Mouse (Mus musculus) heart, postnatal 25 days (tissue): ENCODE data around the gene Lhx5. TPM values are rescaled to one million over a fixed set of nuclear protein-coding genes. Genes with fewer than 3 reads are reported as not detected.

Source experiments
- DNase-seq: peaks from one replicate; pipeline ENCODE4 v3.0.0; 2022; ENCODE audit warnings: low spot score
- intact Hi-C: fragments of 180-260 bp; cut with DNase I; formaldehyde crosslinking; loops from one replicate; pipeline ENCODE4 v1.15.1; 2025
- total RNA-seq, 2 experiments: library from RNA; stranded (reverse); gene quantifications; 2 replicates each; pipeline ENCODE4 v1.2.3; 2021

Lhx5 gene
- total RNA-seq = not detected

- no peak for DNase-seq
- intact Hi-C loops = no loop called here
Observed at GRCm38 (mm10) chr5:120431649-120432485, at the start of gene Lhx5. Gene Lhx5 (plus strand): TSS chr5:120431699.

- DNase-seq = no peak
- intact Hi-C loops = no loop called here
Observed at GRCm38 (mm10) chr5:120386361-120386760, 45.1 kb upstream of the Lhx5 start.

DNA sequence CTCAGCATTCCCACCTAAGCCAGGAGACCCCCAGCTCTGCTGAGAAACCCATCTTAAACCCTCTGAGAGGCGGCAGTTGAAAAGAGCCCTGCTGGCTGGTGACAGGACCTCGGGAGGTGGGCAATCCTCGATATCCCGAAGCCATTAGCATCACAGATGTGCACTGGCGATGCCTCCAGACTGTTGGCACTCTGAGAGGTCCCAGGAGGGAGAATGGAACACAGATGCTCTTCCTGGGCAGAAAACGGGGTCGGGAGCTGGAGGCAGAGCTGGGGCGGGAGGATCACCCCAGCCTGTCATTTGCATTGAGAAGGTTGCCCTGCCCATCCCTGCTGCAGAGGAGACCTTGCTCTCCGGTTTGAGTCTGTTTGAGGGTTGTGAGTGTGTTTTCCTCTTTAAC lies 42.7 kb upstream of the Lhx5 start:
- intact Hi-C loops = no loop called here
- no peak for DNase-seq

DNA sequence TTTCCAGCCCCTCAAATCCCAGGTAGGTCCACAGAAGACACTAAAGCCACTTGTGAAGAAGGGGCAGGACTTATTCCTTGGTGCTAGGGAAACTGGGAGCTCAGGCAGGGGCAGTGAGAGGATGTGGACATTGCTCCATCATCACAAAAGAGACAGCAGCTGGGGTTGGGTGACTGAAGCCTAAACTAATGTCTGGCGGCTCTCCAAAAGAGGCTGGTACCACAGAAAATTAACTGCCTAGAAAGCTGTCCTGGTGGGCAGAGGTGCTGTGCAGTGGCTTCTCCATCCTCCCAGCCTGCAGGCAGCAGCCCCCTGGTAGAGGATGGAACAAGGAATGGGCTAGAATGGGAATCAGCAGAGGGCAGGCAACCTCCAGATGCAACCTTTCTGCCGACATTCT lies 41.5 kb upstream of the Lhx5 start:
- no peak for DNase-seq
- intact Hi-C loops = no loop called here

DNA sequence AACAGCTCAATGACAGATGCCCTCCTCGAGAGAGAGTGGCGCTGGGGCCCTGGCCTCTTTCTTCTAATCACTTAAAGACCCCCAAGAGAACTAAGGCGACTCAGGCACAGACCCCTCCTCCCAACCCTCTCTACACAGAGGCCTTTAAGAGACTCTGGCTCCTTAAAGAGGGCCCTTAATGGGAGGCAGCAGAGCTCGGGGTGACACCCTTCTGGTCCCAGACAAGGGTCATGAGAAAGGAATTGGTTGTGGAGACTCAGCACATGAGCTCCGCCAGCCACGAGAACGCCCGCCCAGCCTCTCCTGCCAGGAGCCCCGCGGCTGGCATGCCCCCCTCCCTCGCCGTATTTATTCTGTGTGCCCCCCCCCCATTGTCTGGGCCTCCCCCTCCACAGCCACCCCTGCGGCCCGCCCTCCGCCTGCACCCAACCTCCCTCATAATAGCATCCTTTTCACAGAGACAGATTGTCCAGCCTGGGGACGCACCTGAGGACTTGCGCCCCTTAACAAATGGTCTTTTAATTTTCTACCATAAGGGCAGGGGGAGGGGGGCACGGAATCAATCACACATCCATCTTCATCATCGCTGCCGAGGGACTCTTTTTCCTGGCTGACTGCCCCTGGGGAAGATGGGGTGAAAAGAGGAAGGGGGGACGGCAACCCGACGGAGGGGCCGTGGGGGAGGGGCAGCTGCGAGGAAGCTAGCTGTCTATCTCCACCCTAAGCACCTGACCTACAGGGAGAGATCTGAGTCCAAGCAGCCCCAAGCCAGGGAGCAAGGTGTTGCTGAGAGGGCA lies 37.4 kb upstream of the Lhx5 start:
- intact Hi-C loops = no loop called here
- no peak for DNase-seq

GRCm38 (mm10) chr5:120397988-120398387 lies 33.5 kb upstream of the Lhx5 start:
- DNase-seq = no peak
- intact Hi-C loops = no loop called here

DNA sequence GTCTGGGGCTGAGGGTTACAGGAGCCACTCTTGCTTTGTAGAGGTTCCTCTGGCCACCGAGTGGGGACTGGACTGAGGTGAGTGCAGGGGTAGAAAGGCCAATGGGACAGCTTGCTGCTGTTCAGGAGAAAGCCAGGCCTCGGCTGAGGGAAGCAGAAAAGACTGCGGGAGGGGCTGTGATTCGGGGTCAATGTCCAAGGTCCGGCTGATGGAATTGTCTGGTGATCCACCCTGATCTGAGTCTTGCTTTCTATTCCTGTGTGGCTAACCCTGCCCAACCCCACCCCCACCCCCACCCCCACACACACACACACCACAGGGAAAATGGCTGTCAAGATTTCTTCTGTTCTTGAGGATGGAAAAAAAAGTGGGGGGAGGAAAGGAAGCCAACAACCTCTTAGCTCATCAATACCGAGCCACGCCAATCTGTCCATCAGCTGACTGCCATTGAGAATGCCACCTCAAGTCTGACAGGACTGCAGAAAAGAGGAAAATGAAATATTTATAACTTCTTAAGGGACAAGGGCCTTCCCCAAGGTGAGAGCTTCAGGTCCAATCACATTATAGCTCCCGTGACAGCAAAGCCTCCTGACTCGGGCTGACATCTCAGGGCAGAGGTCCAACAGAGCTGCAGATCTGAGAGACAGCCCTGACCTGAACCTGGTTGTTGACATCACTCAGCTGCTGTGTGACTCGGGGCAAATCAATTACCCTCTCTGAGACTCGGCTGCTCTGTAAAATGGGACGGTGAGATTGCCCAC lies 26.5 kb upstream of the Lhx5 start:
- no peak for DNase-seq
- intact Hi-C loops = no loop called here

- DNase-seq = no peak
- intact Hi-C loops = no loop called here
Observed at GRCm38 (mm10) chr5:120408933-120409332, 22.6 kb upstream of the Lhx5 start.

DNA sequence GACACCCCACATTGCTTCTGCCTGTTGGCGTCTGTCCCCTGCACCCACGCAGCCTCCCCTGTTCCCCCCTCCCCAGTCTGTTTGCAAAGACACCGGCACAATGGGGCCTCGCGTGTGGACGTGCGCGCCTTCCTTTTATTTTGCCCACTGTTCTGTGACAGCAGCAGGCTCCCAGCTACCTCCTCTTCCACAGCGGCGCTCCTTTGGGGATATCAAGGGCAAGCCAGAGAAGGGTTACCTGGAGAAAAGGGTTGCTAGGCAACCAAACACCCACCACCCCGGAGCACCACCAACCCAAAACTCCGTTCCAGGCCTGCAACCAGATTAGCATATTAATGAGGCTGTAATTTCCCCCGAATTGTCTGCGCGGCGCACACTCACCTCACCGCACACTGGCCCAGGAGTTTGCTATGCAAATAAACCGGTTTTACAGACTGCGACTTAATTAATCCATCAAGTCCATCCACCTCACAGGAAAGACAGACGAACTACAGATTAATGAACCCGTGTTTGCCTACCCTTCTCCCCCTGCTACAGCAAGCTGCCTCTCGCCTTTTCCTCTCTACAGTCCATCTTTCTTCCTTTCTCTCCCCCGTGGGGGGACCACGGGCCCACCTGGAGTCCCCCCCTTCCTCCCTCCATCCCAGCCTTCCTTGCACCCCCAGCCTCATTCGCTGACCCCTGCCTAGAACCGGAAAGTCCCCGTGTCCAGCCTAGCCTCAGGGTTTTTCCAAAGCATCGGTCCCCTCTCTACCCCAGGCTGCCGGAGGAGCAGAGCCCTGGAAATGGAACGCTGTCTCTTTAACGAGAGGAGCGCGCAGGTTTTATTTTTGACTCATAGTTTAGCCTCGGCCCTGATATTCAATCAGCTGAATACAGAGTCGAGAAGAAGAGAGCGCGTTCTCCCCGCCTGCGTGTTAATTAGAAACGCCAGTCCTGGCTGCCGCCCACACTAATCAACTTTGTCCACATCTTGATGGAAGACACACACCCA lies 21.8 kb upstream of the Lhx5 start:
- intact Hi-C loops = no loop called here
- no peak for DNase-seq

- intact Hi-C loops = no loop called here
Observed at GRCm38 (mm10) chr5:120413436-120413835, 18.1 kb upstream of the Lhx5 start.

DNA sequence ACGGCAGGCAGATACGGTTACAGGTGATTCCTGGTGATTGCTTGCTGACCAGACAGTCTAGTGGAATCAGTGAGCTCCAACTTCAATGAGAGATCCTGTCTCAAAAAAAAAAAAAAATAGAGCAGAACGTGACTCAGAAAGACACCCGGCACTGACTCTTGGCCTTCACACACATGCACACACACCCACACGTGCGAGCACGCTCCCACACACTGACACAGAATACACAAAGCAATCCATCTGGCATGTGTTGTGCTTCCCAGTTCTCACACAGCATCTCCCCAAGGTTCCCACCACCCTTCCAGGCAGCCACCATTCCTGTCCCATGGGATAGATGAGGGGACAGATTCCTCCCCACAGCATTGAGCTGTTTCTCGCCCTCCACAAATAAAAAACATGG lies 11.4 kb upstream of the Lhx5 start:
- intact Hi-C loops = no loop called here
- no peak for DNase-seq

More at GRCm38 (mm10) chr5:120413436-120413835, 18.1 kb upstream of the Lhx5 start:
- DNase-seq = no peak

DNA sequence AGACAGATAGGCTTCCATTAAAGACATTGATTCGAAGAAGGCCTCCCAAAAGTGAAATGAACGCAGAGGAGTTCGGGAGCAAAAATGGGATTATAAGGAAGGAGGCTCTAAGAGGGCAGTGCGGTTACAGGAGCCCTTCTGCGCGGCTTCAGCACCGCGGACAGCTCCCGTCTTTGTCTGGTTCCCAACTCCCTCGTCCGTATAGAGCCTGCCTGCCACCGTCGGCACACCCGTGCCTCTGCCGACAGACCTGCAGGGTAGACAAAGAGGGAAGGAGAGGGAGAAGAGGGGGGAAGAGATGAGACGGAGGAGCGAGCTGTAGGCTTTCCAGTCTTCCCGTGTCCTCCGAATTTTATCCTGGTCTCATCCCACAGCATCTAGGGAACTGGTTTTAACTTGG lies 7.5 kb upstream of the Lhx5 start:
- intact Hi-C loops = no loop called here
- DNase-seq = no peak

DNA sequence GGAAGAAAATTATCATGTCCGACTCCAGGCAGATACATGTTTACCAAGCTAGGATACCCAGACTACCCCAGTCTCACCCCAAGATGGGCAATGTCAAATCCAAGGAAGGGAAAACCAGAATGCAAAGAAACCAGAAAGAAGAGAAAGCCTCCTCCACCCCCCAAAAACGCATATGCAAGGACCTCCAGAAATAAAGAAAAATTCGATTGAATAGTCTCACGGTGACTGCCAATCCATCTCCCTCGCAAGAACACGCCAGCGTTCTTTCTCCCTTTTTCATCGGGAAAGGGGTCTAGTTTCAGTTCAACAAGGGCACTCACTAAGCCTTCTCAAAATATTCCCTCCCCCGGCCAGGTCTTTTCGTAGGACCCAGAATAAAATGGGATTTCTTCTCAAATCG lies 6.8 kb upstream of the Lhx5 start:
- DNase-seq = no peak
- intact Hi-C loops = no loop called here

GRCm38 (mm10) chr5:120425711-120426110 lies 5.8 kb upstream of the Lhx5 start:
- intact Hi-C loops = no loop called here
- DNase-seq = no peak

GRCm38 (mm10) chr5:120426572-120426971 lies 4.9 kb upstream of the Lhx5 start:
- intact Hi-C loops = no loop called here
- no peak for DNase-seq

DNA sequence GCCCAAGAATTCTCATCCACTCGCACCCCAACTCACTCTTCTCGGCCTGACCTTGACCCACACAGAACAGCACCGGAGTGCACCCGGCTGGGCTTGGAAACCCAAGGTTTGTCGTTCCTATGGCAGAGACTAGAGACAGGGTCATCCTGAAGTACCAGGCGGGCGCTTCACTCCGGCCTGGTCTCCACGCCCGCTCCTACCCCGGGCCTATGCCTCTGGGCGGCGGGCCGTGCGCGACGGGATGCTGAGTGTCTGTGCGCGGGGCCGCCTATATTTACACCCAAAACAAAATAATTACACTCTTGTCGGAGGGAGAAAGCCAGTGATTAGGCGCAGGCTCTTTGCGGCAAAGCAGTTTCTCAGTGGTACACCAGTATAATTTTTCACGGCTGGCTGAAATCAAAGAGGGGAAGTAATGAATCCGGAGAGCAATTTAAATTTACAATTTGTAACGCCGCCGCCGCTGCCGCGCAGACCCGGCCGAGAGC lies 4.0 kb upstream of the Lhx5 start:
- intact Hi-C loops = no loop called here
- no peak for DNase-seq

GRCm38 (mm10) chr5:120428189-120428838 lies 3.2 kb upstream of the Lhx5 start:
- no peak for DNase-seq
- intact Hi-C loops = no loop called here

DNA sequence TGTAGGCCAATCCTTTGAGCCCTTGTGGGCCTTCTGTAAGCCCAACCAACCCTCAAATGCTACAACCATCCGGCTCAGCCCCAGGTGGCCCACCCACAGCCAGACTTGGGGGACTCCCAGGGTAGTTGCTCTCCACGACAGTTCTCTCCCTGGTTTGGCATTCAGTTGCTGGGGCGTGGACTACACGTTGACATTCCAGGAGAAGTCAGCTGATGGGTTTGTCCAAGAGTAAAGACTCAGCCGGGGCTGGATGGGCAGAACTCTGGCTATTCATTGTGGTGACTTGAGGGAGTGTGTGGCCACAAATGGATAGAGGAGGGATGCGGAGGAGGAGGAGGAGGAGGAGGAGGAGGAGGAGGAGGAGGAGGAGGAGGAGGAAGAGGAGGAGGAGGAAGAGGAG lies 2.5 kb upstream of the Lhx5 start:
- DNase-seq = no peak
- intact Hi-C loops = no loop called here

GRCm38 (mm10) chr5:120429692-120430091 lies 1.8 kb upstream of the Lhx5 start:
- intact Hi-C loops = no loop called here

More at GRCm38 (mm10) chr5:120429692-120430091, 1.8 kb upstream of the Lhx5 start:
- no peak for DNase-seq
